In genomic region chr10:83946186-83947176, GRCm38 (mm10) we compare ENCODE assay signal across 11 mouse cellular contexts.
A peak's percentile ranks its signal among the peaks of the same experiment; 100 is the strongest.
DNase-seq lines count a peak whose midpoint lies in the region; ATAC-seq and TF ChIP-seq lines count a peak whose summit lies in the region.
"Had no signal": no experiment of that assay in that cellular context is flagged by ENCODE, and none has a peak within 500 bp of the region (broad histone marks: within the 10 kb centered on the region; RNA-seq: fewer than 3 reads in every experiment).

No protein-coding gene starts in this region.

- no peak for TF ChIP-seq POLR2A in liver, adult 2 months (IDR thresholded peaks at IDR 0.05; ENCODE audit: extremely low read depth, insufficient read depth, low read length)
- no peak for TF ChIP-seq POLR2A in bone marrow, adult 2 months (IDR thresholded peaks at IDR 0.05; ENCODE audit: borderline replicate concordance, control insufficient read depth, low read depth, low read length)

- H3K79me2 ChIP-seq in liver, adult 2 months (ENCODE audit: control insufficient read depth, insufficient read depth, low read length), result no peaks in the 10 kb centered on the region

- no peaks in the 10 kb centered on the region for H3K36me3 ChIP-seq in liver, adult 2 months (ENCODE audit: control insufficient read depth, insufficient read depth, low read length)
- H3K36me3 ChIP-seq in liver, embryonic 13.5 days, result no peaks in the 10 kb centered on the region
- H3K36me3 ChIP-seq: heart, embryonic 15.5 days; limb, embryonic 13.5 days had no signal

- ATAC-seq in liver, embryonic 13.5 days (ENCODE audit: low read depth), result peak; percentile 59; the same call in 1 of the 2 replicates
- ATAC-seq: midbrain, embryonic 16.5 days had no signal

- no peak overlapping the region for H3K9ac ChIP-seq in liver, adult 2 months (ENCODE audit: low read depth, low read length)
- H3K9ac ChIP-seq in liver, embryonic 13.5 days, result no peak overlapping the region
- H3K9ac ChIP-seq: heart, embryonic 15.5 days; limb, embryonic 13.5 days had no signal

- DNase-seq in liver, adult 2 months (ENCODE audit: extremely low read depth, low read depth, low spot score), result peak; percentile 31
- no peak for DNase-seq in liver
- peak; percentile 9 for DNase-seq in liver, embryonic 13.5 days
- DNase-seq in spleen, adult 12 weeks (ENCODE audit: low spot score), result peak; percentile 3
- DNase-seq in kidney, postnatal 14 days, result no peak
- DNase-seq in gastrocnemius, postnatal 25 days, result no peak
- no peak for DNase-seq in left cerebral cortex, adult 8-10 months (ENCODE audit: low spot score in 2 of 2)

- no peak overlapping the region for H3K27ac ChIP-seq in liver, adult 2 months (replicated peaks; ENCODE audit: insufficient read depth, low read depth, low read length)
- H3K27ac ChIP-seq in bone marrow, adult 2 months (ENCODE audit: control insufficient read depth, insufficient read depth, low read depth, low read length, poor library complexity), result peak overlapping the region; percentile 50; the same call in 1 of the 2 replicates
- peak overlapping the region; percentile 18 for H3K27ac ChIP-seq in liver, embryonic 13.5 days
- H3K27ac ChIP-seq: heart, embryonic 15.5 days; limb, embryonic 13.5 days had no signal

- H3K4me1 ChIP-seq in liver, adult 2 months (ENCODE audit: control insufficient read depth, insufficient read depth, low read length), result no peaks in the 10 kb centered on the region
- peaks cover 7% of the 10 kb centered on the region; the same call in 1 of the 2 replicates for H3K4me1 ChIP-seq in bone marrow, adult 2 months (ENCODE audit: control insufficient read depth, insufficient read depth, low read length)
- peaks cover 30% of the 10 kb centered on the region for H3K4me1 ChIP-seq in liver, embryonic 13.5 days (replicated peaks)

- no peaks in the 10 kb centered on the region for H3K9me3 ChIP-seq in liver, embryonic 13.5 days (replicated peaks)
- H3K9me3 ChIP-seq: heart, embryonic 15.5 days; limb, embryonic 13.5 days had no signal

- WGBS in liver, adult 2 months, result 70% methylated on average over 11 of the region's 11 CpGs
- 14% methylated on average over 11 of the region's 11 CpGs for WGBS in bone marrow, adult 2 months
- WGBS in liver, embryonic 13.5 days (ENCODE audit: insufficient replicate concordance), result 22% methylated on average over 11 of the region's 11 CpGs

- H3K4me2 ChIP-seq in liver, embryonic 13.5 days, result no peak overlapping the region
- H3K4me2 ChIP-seq: heart, embryonic 15.5 days; limb, embryonic 13.5 days had no signal

- no peak overlapping the region for H3K4me3 ChIP-seq in liver, adult 2 months (ENCODE audit: insufficient read depth, low read depth, low read length)
- H3K4me3 ChIP-seq in bone marrow, adult 2 months (replicated peaks; ENCODE audit: control insufficient read depth, low read depth, low read length), result no peak overlapping the region
- H3K4me3 ChIP-seq in liver, embryonic 13.5 days (replicated peaks), result no peak overlapping the region
- H3K4me3 ChIP-seq: heart, embryonic 15.5 days; limb, embryonic 13.5 days had no signal

- TF ChIP-seq CTCF in liver, adult 2 months (IDR thresholded peaks at IDR 0.05; ENCODE audit: low read depth, low read length), result no peak
- TF ChIP-seq CTCF in bone marrow, adult 2 months (IDR thresholded peaks at IDR 0.05; ENCODE audit: control insufficient read depth, insufficient read depth, low read length), result no peak

- no peaks in the 10 kb centered on the region for H3K27me3 ChIP-seq in liver, adult 2 months (ENCODE audit: control insufficient read depth, insufficient read depth, low read length)
- H3K27me3 ChIP-seq in liver, embryonic 13.5 days, result no peaks in the 10 kb centered on the region
- H3K27me3 ChIP-seq: heart, embryonic 15.5 days; limb, embryonic 13.5 days had no signal

Comparison
In these comparisons a context has a peak if more than half of its experiments do, and no peak if none do; other contexts are left out.
1. DNase-seq: peak in liver, adult 2 months (single experiment), liver, embryonic 13.5 days (single experiment) and spleen, adult 12 weeks (single experiment); none in liver (single experiment), kidney, postnatal 14 days (single experiment), gastrocnemius, postnatal 25 days (single experiment) and left cerebral cortex, adult 8-10 months (0 of 2).